Mouse (Mus musculus) limb, embryonic 11.5 days (tissue): Measurements from ENCODE around the gene Ficd. TPM values are rescaled to one million over a fixed set of nuclear protein-coding genes. Genes with fewer than 3 reads are reported as not detected.

ENCODE experiments used
- ATAC-seq: fragments of 200-750 bp; cut with Nextera tagmentation; 2 replicates; pipeline ENCODE4 v1.8.0; 2017; ENCODE audit warnings: low read depth; ENCODE audit not compliant: insufficient number of reproducible peaks, low FRiP score, low TSS enrichment
- DNase-seq: peaks from one replicate; pipeline ENCODE4 v3.0.0-alpha.2; 2015; ENCODE audit warnings: low spot score
- H3K27ac ChIP-seq: fragments of 300-500 bp; sonication (generic); replicated peaks from 2 replicates; pipeline ENCODE4 v1.5.1; 2014; ENCODE audit warnings: low read depth, mild to moderate bottlenecking, low read length
- H3K27me3 ChIP-seq: fragments of 300-500 bp; sonication (generic); 2 replicates; pipeline ENCODE4 v1.6.1; 2014; ENCODE audit warnings: mild to moderate bottlenecking, low read length, mixed read lengths; ENCODE audit not compliant: control insufficient read depth, insufficient read depth
- H3K36me3 ChIP-seq: fragments of 300-500 bp; sonication (generic); 2 replicates; pipeline ENCODE4 v1.6.1; 2014; ENCODE audit warnings: mild to moderate bottlenecking, low read length, moderate library complexity, mixed read lengths; ENCODE audit not compliant: control insufficient read depth, insufficient read depth
- H3K4me1 ChIP-seq: fragments of 300-500 bp; sonication (generic); 2 replicates; pipeline ENCODE4 v1.6.1; 2014; ENCODE audit warnings: low read length, mixed read lengths; ENCODE audit not compliant: control insufficient read depth, insufficient read depth
- H3K4me2 ChIP-seq: fragments of 300-500 bp; sonication (generic); 2 replicates; pipeline ENCODE4 v1.6.1; 2014; ENCODE audit warnings: low read depth, mild to moderate bottlenecking, moderate library complexity; ENCODE audit not compliant: severe bottlenecking
- H3K4me3 ChIP-seq: fragments of 300-500 bp; sonication (generic); 2 replicates; pipeline ENCODE4 v1.5.1; 2014; ENCODE audit warnings: low read depth, low read length
- H3K9ac ChIP-seq: fragments of 300-500 bp; sonication (generic); 2 replicates; pipeline ENCODE4 v1.6.1; 2014; ENCODE audit warnings: mild to moderate bottlenecking, low read length
- H3K9me3 ChIP-seq: fragments of 300-500 bp; sonication (generic); 2 replicates; pipeline ENCODE4 v1.6.1; 2016; ENCODE audit warnings: low read length; ENCODE audit not compliant: control insufficient read depth
- WGBS: fragments of 180-500 bp; shearing (Covaris S2); extraction: QIAGEN DNeasy Blood & Tissue Kit; methylation state at CpG from one replicate; pipeline ENCODE4 v1.1.7; 2014; 5-methylcytosine and 5-hydroxymethylcytosine counted together
- polyA plus RNA-seq: library from polyadenylated mRNA; unstranded; fragments of >200 nt; fragmentation: Nextera tagmentation; extraction: Ambion mirVana; gene quantifications from 2 replicates; pipeline ENCODE4 v1.2.1, GENCODE M21; 2014

Ficd gene
- polyA plus RNA-seq, 1 experiment from 2014 or later, result 3.7 TPM

DNA sequence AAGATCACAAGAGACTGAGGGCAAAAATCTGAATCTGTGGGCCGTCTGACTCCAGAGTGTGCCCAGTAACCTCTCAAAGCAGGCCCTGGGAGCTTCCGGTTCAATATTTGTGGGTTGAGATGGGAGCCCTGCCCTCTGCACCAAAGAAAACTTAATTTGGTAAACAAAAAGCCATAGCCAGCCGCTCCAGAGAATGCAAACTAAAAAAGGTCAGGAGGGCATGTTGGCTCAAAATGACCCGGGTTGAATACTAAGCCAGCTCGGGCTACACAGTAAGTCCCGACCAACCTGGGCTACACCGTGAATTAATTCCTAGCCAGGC lies 619 bp upstream of the Ficd start:
- DNase-seq, result no peak
- peak overlapping the region; percentile 57; the same call in 1 of the 2 replicates for H3K4me3 ChIP-seq

DNA sequence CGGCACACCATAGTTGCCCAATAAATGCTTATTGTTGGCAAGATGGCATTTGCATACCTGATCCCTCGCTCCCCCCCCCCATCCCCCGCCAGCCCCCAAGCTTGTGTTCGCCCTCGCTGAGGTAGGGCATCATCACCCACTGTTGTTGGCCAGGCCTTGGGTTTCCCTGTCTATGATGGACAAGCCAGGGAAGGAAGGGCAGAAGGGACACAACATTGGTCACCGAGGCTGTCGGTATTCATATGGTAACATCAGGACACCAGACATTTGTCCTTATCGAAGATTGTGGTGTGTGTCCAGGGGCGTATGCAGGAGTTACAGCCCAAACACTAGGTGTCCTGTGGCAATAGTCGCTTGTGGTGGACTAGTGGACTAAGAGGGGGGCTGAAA lies 505 bp downstream of the Ficd start:
- H3K27ac ChIP-seq, result peak overlapping the region; percentile 86
- 0 out of 2 replicates have a peak, but pooled peaks have one; percentile 1 for ATAC-seq
- H3K36me3 ChIP-seq, result 0 out of 2 replicates have a peak, but pooled peaks cover 3% of the 10 kb centered on the region
- H3K27me3 ChIP-seq, result no peaks in the 10 kb centered on the region
- DNase-seq, result no peak
- 8% methylated on average over 10 of the region's 10 CpGs for WGBS
- peak overlapping the region; percentile 57 for H3K4me3 ChIP-seq
- H3K9ac ChIP-seq, result peak overlapping the region; percentile 58
- peaks cover 8% of the 10 kb centered on the region for H3K4me1 ChIP-seq
- H3K9me3 ChIP-seq, result no peaks in the 10 kb centered on the region
- H3K4me2 ChIP-seq, result peak overlapping the region; percentile 72

More for the DNA sequence above, 619 bp upstream of the Ficd start:
- peak overlapping the region; percentile 56; the same call in 1 of the 2 replicates for H3K9ac ChIP-seq
- H3K27ac ChIP-seq, result peak overlapping the region; percentile 86
- peak overlapping the region; percentile 45 for H3K4me2 ChIP-seq
- H3K9me3 ChIP-seq, result no peaks in the 10 kb centered on the region
- WGBS, result 35% methylated on average over 7 of the region's 7 CpGs
- ATAC-seq, result no peak; the same call in 1 of the 2 replicates
- H3K36me3 ChIP-seq, result 0 out of 2 replicates have a peak, but pooled peaks cover 3% of the 10 kb centered on the region
- H3K27me3 ChIP-seq, result no peaks in the 10 kb centered on the region
- H3K4me1 ChIP-seq, result peaks cover 12% of the 10 kb centered on the region

DNA sequence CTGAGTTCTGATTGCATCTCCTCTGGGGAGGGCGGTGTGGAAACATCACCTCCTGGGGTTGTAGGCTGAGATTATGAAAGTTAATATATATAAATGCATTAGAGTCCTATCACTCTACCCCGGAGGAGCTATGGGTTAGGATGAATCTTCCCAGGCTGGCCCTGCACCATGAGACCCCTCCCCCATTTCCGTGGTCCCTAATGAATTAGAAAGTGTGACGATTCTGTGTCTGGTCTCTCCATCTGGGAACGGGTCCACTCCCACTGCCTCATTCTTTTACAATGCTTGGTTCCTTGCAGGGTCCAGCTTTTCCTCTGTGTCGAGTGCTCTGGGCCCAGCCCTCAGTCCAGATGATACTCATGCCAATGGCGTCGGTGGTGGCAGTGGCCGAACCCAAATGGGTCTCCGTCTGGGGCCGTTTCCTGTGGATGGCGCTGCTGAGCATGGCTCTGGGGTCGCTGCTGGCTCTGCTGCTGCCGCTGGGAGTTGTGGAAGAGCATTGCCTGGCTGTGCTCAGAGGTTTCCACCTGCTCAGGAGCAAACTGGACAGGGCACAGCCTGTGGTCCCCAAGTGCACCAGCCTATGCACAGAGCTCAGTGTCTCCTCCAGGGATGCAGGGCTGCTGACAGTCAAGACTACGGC lies 1.0 kb downstream of the Ficd start:
- DNase-seq (no peak), ATAC-seq (no peak)
- Histone ChIP-seq H3K36me3 (0 out of 2 replicates have a peak, but pooled peaks cover 4% of the 10 kb centered on the region), H3K9ac (peak overlapping the region; percentile 58; the same call in 1 of the 2 replicates), H3K9me3 (no peaks in the 10 kb centered on the region), H3K27me3 (no peaks in the 10 kb centered on the region), H3K27ac (peak overlapping the region; percentile 47; the same call in 1 of the 2 replicates), H3K4me1 (peaks cover 8% of the 10 kb centered on the region), H3K4me2 (peak overlapping the region; percentile 72), H3K4me3 (peak overlapping the region; percentile 57)
- 50% methylated on average over 15 of the region's 15 CpGs for WGBS

DNA sequence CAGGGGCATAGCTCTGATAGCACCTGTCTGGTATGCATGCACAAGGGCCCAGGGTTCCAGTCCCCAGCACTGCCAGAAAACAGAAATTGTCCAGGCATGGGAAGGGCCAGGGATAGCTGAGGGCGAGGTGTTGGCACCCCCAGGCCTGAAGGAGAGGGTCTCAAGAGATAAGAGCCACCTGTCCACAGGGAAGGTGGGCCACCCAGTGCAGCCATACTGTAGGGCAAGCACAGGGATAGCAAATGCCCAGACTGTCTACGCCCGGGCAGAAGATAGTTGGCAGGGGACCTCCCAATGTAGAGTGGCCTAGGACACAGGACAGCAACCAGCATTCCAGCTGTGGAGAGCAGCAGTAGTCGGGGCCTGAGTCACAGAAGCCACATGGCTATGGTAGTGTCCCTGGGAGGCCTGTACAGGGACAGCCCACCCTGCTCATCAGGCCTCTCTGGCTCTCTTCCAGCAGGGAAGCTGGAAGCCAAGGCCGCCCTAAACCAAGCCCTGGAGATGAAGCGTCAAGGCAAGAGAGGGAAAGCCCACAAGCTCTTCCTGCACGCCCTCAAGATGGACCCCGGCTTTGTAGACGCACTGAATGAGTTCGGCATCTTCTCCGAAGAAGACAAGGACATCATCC lies 2.1 kb downstream of the Ficd start:
- H3K4me1 ChIP-seq, result peaks cover 8% of the 10 kb centered on the region
- H3K27ac ChIP-seq, result no peak overlapping the region
- H3K4me3 ChIP-seq, result no peak overlapping the region
- H3K9me3 ChIP-seq, result no peaks in the 10 kb centered on the region
- no peak overlapping the region for H3K4me2 ChIP-seq
- no peaks in the 10 kb centered on the region for H3K27me3 ChIP-seq
- WGBS, result 90% methylated on average over 11 of the region's 11 CpGs
- DNase-seq (no peak), ATAC-seq (no peak)
- H3K36me3 ChIP-seq, result peaks cover 9% of the 10 kb centered on the region
- no peak overlapping the region for H3K9ac ChIP-seq

DNA sequence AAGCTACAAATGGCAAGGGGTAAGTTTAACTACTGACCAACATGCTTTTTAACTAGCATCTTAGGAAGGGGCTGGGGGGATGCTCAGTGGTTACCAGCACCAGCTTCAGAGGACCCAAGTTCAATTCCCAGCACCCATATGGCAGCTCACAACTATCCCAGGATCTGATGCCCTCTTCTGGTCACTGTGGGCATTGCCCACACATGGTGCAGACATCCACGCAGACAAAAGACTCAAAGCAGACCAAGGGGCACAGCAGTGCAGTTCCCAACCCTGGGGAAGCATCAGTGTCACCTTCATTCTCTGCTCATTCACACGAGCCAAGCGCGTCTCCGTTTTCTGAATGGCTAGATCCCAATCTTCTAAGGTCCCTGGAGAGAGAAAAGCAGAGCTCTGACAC lies 12.0 kb downstream of the Ficd start:
- Histone ChIP-seq H3K4me1 (no peaks in the 10 kb centered on the region), H3K4me3 (no peak overlapping the region), H3K4me2 (no peak overlapping the region), H3K9me3 (no peaks in the 10 kb centered on the region), H3K9ac (no peak overlapping the region), H3K27me3 (no peaks in the 10 kb centered on the region), H3K36me3 (peaks cover 71% of the 10 kb centered on the region), H3K27ac (no peak overlapping the region)
- WGBS, result 96% methylated on average over 5 of the region's 5 CpGs
- DNase-seq (no peak), ATAC-seq (no peak)

DNA sequence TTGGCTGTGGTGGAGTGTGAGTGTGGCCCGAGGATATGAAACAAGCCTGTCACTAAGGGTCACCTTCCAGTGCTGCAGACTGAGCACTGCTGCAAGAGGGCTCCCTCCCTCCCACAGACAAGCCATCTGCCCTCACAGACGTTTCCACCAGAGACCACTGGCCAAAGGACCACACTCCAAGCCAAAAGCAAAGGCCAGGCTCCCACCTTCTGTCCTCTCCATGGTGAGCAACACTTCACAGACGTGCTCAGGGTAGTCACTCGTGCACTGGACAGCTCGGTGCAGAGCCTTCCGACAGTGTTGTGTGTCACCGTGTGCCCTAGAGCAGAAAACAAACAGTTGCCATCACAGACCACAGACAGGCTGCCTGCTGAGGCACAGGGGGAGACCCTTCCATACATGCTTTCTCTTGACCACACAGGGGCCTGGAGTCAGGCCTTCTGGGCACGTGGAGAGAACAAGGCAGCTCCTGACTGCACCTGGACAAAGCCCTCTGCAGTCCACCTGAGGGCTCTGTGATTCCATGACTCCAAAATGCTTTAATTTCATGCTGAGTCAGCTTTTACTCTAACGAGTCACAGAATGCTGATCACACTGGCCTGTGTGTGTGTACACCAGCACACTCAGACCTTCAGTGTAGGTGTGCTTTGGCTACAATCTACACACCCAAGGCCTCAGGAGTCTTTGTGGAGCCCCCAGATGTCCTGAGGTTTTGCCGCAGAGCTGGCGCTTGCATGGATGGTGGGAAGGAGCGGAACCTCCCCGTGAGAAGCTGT lies 13.1 kb downstream of the Ficd start:
- WGBS, result 94% methylated on average over 13 of the region's 13 CpGs
- ATAC-seq, result no peak
- H3K4me1 ChIP-seq, result no peaks in the 10 kb centered on the region
- H3K4me3 ChIP-seq, result no peak overlapping the region
- H3K27ac ChIP-seq, result no peak overlapping the region
- H3K9me3 ChIP-seq, result no peaks in the 10 kb centered on the region
- peaks cover 70% of the 10 kb centered on the region for H3K36me3 ChIP-seq
- H3K27me3 ChIP-seq, result no peaks in the 10 kb centered on the region
- no peak for DNase-seq
- H3K9ac ChIP-seq, result no peak overlapping the region
- no peak overlapping the region for H3K4me2 ChIP-seq

DNA sequence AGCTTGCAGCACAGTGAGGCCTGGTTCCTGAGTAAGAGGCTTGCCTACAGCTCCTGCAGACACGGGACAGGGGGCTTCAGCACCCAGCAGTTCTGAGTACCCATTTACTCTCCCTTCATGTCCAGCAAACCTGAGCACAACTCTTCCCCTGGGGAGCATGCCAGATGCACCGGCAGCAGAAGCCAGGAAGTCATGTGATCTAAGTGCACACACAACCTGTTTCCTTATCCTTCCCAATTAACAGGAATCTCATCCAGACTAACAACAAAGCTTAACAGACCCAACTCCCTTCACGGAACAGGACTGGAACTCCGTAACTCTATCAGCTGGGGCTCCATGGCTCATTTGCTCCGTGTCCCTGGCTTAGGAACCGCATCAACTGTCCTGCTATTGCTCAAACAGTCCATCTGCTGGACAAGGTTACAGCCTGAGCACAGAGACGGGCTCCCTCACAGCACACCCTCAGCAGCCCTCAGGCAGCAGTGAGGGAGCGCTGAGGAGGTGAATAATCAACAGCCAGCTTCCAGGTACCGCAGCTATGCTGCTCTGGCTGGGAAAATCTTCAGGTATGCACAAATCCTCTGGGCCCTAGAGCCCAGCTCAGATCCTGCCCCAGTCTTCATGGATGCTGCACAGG lies 16.0 kb downstream of the Ficd start:
- 90% methylated on average over 9 of the region's 9 CpGs for WGBS
- no peaks in the 10 kb centered on the region for H3K27me3 ChIP-seq
- no peak overlapping the region for H3K9ac ChIP-seq
- no peaks in the 10 kb centered on the region for H3K9me3 ChIP-seq
- peaks cover 63% of the 10 kb centered on the region for H3K36me3 ChIP-seq
- H3K4me2 ChIP-seq, result no peak overlapping the region
- ATAC-seq, result no peak
- no peaks in the 10 kb centered on the region for H3K4me1 ChIP-seq
- no peak for DNase-seq
- no peak overlapping the region for H3K27ac ChIP-seq
- no peak overlapping the region for H3K4me3 ChIP-seq

DNA sequence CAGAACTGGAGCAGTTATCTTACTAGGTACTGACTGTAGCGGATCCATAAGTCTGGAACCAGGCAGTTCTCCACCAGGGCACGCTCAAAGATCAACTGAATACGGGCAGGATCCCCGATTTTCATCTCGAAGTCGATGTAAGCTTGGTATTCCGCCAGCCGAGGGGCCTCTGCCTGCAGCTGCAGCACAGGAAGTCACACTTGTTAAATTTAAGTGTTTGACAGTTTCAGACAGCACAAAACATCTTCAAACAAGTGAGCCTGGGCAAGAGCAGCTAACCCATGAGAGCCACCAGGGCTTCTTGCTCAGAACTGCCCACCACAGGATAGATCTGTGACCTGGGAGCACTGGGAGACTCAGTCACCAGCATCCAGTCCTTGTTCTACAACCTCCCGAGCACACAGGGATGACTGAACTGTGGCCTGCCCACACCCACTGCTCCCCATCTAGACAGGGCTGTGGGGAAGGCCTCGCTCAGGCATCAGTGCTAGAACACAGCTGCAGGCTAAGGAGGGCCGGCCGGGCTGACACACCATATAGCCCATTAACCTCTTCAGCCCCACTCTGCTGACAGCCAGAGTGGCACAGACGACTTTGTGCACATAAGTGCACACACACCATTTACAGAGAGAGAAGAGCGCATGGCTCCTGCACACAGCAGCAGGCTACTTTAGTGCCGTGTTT lies 19.9 kb downstream of the Ficd start:
- no peak overlapping the region for H3K4me2 ChIP-seq
- DNase-seq, result no peak
- no peaks in the 10 kb centered on the region for H3K27me3 ChIP-seq
- no peak overlapping the region for H3K9ac ChIP-seq
- 89% methylated on average over 15 of the region's 15 CpGs for WGBS
- no peaks in the 10 kb centered on the region for H3K9me3 ChIP-seq
- no peak for ATAC-seq
- H3K27ac ChIP-seq, result no peak overlapping the region
- no peak overlapping the region for H3K4me3 ChIP-seq
- no peaks in the 10 kb centered on the region for H3K4me1 ChIP-seq
- H3K36me3 ChIP-seq, result peaks cover 57% of the 10 kb centered on the region
